Mouse (Mus musculus) intestine, embryonic 14.5 days (tissue): ENCODE results near the gene Pik3cb. TPM values are rescaled to one million over a fixed set of nuclear protein-coding genes. Genes with fewer than 3 reads are reported as not detected.

Source experiments
- ATAC-seq: fragments of 200-750 bp; cut with Nextera tagmentation; replicated peaks from 2 replicates; pipeline ENCODE4 v1.8.0; 2017; ENCODE audit warnings: low read depth, moderate number of reproducible peaks, moderate TSS enrichment, moderate library complexity; ENCODE audit not compliant: low FRiP score, low TSS enrichment
- DNase-seq: peaks from one replicate; pipeline ENCODE4 v3.0.0-alpha.2; 2018; ENCODE audit warnings: low spot score
- H3K27ac ChIP-seq: fragments of 300-500 bp; sonication (generic); 2 replicates; pipeline ENCODE4 v1.5.1; 2014; ENCODE audit warnings: low read depth, mild to moderate bottlenecking, control low read depth
- H3K27me3 ChIP-seq: fragments of 300-500 bp; sonication (generic); replicated peaks from 2 replicates; pipeline ENCODE4 v1.6.1; 2014; ENCODE audit warnings: low read length, control low read depth; ENCODE audit not compliant: control insufficient read depth, insufficient read depth
- H3K36me3 ChIP-seq: fragments of 300-500 bp; sonication (generic); 2 replicates; pipeline ENCODE4 v1.6.1; 2014; ENCODE audit warnings: low read length, control low read depth; ENCODE audit not compliant: control insufficient read depth, insufficient read depth
- H3K4me1 ChIP-seq: fragments of 300-500 bp; sonication (generic); replicated peaks from 2 replicates; pipeline ENCODE4 v1.6.1; 2014; ENCODE audit warnings: low read length, control low read depth, mixed read lengths; ENCODE audit not compliant: control insufficient read depth, insufficient read depth
- H3K4me2 ChIP-seq: fragments of 300-500 bp; sonication (generic); 2 replicates; pipeline ENCODE4 v1.6.1; 2014; ENCODE audit warnings: low read length
- H3K4me3 ChIP-seq: fragments of 300-500 bp; sonication (generic); 2 replicates; pipeline ENCODE4 v1.5.1; 2014; ENCODE audit warnings: low read depth, low read length, control low read depth, mixed read lengths
- H3K9ac ChIP-seq: fragments of 300-500 bp; sonication (generic); 2 replicates; pipeline ENCODE4 v1.6.1; 2014; ENCODE audit warnings: mild to moderate bottlenecking, low read length
- H3K9me3 ChIP-seq: fragments of 300-500 bp; sonication (generic); 2 replicates; pipeline ENCODE4 v1.6.1; 2016; ENCODE audit warnings: low read length, control low read depth; ENCODE audit not compliant: control insufficient read depth
- WGBS: fragments of 180-500 bp; shearing (Covaris S2); extraction: QIAGEN DNeasy Blood & Tissue Kit; methylation state at CpG from one replicate; pipeline ENCODE4 v1.1.7; 2014; 5-methylcytosine and 5-hydroxymethylcytosine counted together
- polyA plus RNA-seq: library from polyadenylated mRNA; unstranded; fragments of >200 nt; fragmentation: Nextera tagmentation; extraction: Ambion mirVana; gene quantifications from 2 replicates; pipeline ENCODE4 v1.2.1, GENCODE M21; 2014

Pik3cb gene
- polyA plus RNA-seq, 1 experiment from 2014 or later: 0.88 TPM

- Histone ChIP-seq H3K4me2 (no peak overlapping the region), H3K36me3 (no peaks in the 10 kb centered on the region), H3K4me1 (peaks cover 5% of the 10 kb centered on the region), H3K9me3 (no peaks in the 10 kb centered on the region), H3K27ac (no peak overlapping the region), H3K9ac (no peak overlapping the region), H3K4me3 (no peak overlapping the region), H3K27me3 (peaks cover 13% of the 10 kb centered on the region; the same call in 1 of the 2 replicates)
- no peak for ATAC-seq
- WGBS: 41% methylated on average over 3 of the region's 3 CpGs
- no peak for DNase-seq
Measured at GRCm38 (mm10) chr9:99141171-99141570, 750 bp upstream of the Pik3cb start.

GRCm38 (mm10) chr9:99139194-99140023, 1.0 kb downstream of the Pik3cb start:
- peaks cover 5% of the 10 kb centered on the region for H3K4me1 ChIP-seq
- no peaks in the 10 kb centered on the region for H3K9me3 ChIP-seq
- peak overlapping the region; percentile 59 for H3K9ac ChIP-seq
- peaks cover 13% of the 10 kb centered on the region; the same call in 1 of the 2 replicates for H3K27me3 ChIP-seq
- H3K4me3 ChIP-seq: peak overlapping the region; percentile 70
- peak; percentile 76 for DNase-seq
- H3K4me2 ChIP-seq: peak overlapping the region; percentile 71
- under 1% methylated on average over 68 of the region's 77 CpGs for WGBS
- no peak overlapping the region; the same call in 1 of the 2 replicates for H3K27ac ChIP-seq
- ATAC-seq: peak; percentile 83
- no peaks in the 10 kb centered on the region for H3K36me3 ChIP-seq

GRCm38 (mm10) chr9:99137301-99137700, 3.1 kb downstream of the Pik3cb start:
- H3K27ac ChIP-seq: no peak overlapping the region
- H3K27me3 ChIP-seq: peaks cover 13% of the 10 kb centered on the region; the same call in 1 of the 2 replicates
- no peaks in the 10 kb centered on the region for H3K9me3 ChIP-seq
- no peaks in the 10 kb centered on the region for H3K36me3 ChIP-seq
- 81% methylated on average over 5 of the region's 5 CpGs for WGBS
- no peak overlapping the region for H3K9ac ChIP-seq
- H3K4me3 ChIP-seq: no peak overlapping the region
- ATAC-seq: no peak
- H3K4me2 ChIP-seq: no peak overlapping the region
- no peak for DNase-seq
- peaks cover 5% of the 10 kb centered on the region for H3K4me1 ChIP-seq

GRCm38 (mm10) chr9:99131951-99132470, 8.4 kb downstream of the Pik3cb start:
- Histone ChIP-seq H3K9me3 (no peaks in the 10 kb centered on the region), H3K36me3 (no peaks in the 10 kb centered on the region), H3K27me3 (no peaks in the 10 kb centered on the region), H3K4me3 (no peak overlapping the region), H3K4me1 (no peaks in the 10 kb centered on the region), H3K27ac (no peak overlapping the region), H3K9ac (no peak overlapping the region), H3K4me2 (no peak overlapping the region)
- 40% methylated on average over 3 of the region's 3 CpGs for WGBS
- no peak for DNase-seq
- no peak for ATAC-seq

GRCm38 (mm10) chr9:99131119-99131518, 9.3 kb downstream of the Pik3cb start:
- H3K4me2 ChIP-seq: no peak overlapping the region
- H3K9ac ChIP-seq: no peak overlapping the region
- ATAC-seq: no peak
- 84% methylated on average over 4 of the region's 4 CpGs for WGBS
- no peak for DNase-seq
- H3K36me3 ChIP-seq: no peaks in the 10 kb centered on the region
- H3K9me3 ChIP-seq: no peaks in the 10 kb centered on the region
- H3K27me3 ChIP-seq: no peaks in the 10 kb centered on the region
- H3K4me3 ChIP-seq: no peak overlapping the region
- H3K27ac ChIP-seq: no peak overlapping the region
- H3K4me1 ChIP-seq: no peaks in the 10 kb centered on the region

GRCm38 (mm10) chr9:99127578-99127977, 12.8 kb downstream of the Pik3cb start:
- no peak overlapping the region for H3K9ac ChIP-seq
- no peaks in the 10 kb centered on the region for H3K4me1 ChIP-seq
- H3K9me3 ChIP-seq: no peaks in the 10 kb centered on the region
- no peak overlapping the region for H3K27ac ChIP-seq
- no peak overlapping the region for H3K4me2 ChIP-seq
- no peaks in the 10 kb centered on the region for H3K27me3 ChIP-seq
- no peak for ATAC-seq
- no peak overlapping the region for H3K4me3 ChIP-seq
- H3K36me3 ChIP-seq: no peaks in the 10 kb centered on the region
- no peak for DNase-seq
- WGBS: 76% methylated on average over 7 of the region's 7 CpGs

- H3K4me3 ChIP-seq: no peak overlapping the region
- no peak overlapping the region for H3K9ac ChIP-seq
- no peak for DNase-seq
- no peaks in the 10 kb centered on the region for H3K4me1 ChIP-seq
- ATAC-seq: no peak
- no peak overlapping the region for H3K4me2 ChIP-seq
- no peaks in the 10 kb centered on the region for H3K9me3 ChIP-seq
- no peaks in the 10 kb centered on the region for H3K36me3 ChIP-seq
- no peak overlapping the region for H3K27ac ChIP-seq
- no peaks in the 10 kb centered on the region for H3K27me3 ChIP-seq
- WGBS: 56% methylated on average over 4 of the region's 4 CpGs
Measured at GRCm38 (mm10) chr9:99122749-99123148, 17.7 kb downstream of the Pik3cb start.

GRCm38 (mm10) chr9:99112409-99112808, 28.0 kb downstream of the Pik3cb start:
- DNase-seq: no peak
- no peak overlapping the region for H3K4me3 ChIP-seq
- 73% methylated on average over 12 of the region's 12 CpGs for WGBS

GRCm38 (mm10) chr9:99111085-99111484, 29.3 kb downstream of the Pik3cb start:
- DNase-seq: no peak
- H3K4me3 ChIP-seq: no peak overlapping the region
- no peak overlapping the region for H3K4me2 ChIP-seq
- 63% methylated on average over 1 of the region's 1 CpGs for WGBS
- H3K27me3 ChIP-seq: no peaks in the 10 kb centered on the region
- no peaks in the 10 kb centered on the region for H3K4me1 ChIP-seq
- H3K9me3 ChIP-seq: no peaks in the 10 kb centered on the region
- H3K36me3 ChIP-seq: no peaks in the 10 kb centered on the region
- no peak overlapping the region for H3K27ac ChIP-seq
- no peak overlapping the region for H3K9ac ChIP-seq
- ATAC-seq: no peak

More at GRCm38 (mm10) chr9:99112409-99112808, 28.0 kb downstream of the Pik3cb start:
- Histone ChIP-seq H3K9me3 (no peaks in the 10 kb centered on the region), H3K4me2 (no peak overlapping the region), H3K36me3 (no peaks in the 10 kb centered on the region), H3K9ac (no peak overlapping the region), H3K27me3 (no peaks in the 10 kb centered on the region), H3K27ac (no peak overlapping the region), H3K4me1 (no peaks in the 10 kb centered on the region)
- ATAC-seq: no peak
